Mouse (Mus musculus) intestine, embryonic 14.5 days (tissue): ENCODE measurements around the gene Kti12. TPM values are rescaled to one million over a fixed set of nuclear protein-coding genes. Genes with fewer than 3 reads are reported as not detected.

Source experiments
- ATAC-seq: fragments of 200-750 bp; cut with Nextera tagmentation; replicated peaks from 2 replicates; pipeline ENCODE4 v1.8.0; 2017; ENCODE audit warnings: low read depth, moderate number of reproducible peaks, moderate TSS enrichment, moderate library complexity; ENCODE audit not compliant: low FRiP score, low TSS enrichment
- DNase-seq: peaks from one replicate; pipeline ENCODE4 v3.0.0-alpha.2; 2018; ENCODE audit warnings: low spot score
- H3K27ac ChIP-seq: fragments of 300-500 bp; sonication (generic); 2 replicates; pipeline ENCODE4 v1.5.1; 2014; ENCODE audit warnings: low read depth, mild to moderate bottlenecking, control low read depth
- H3K27me3 ChIP-seq: fragments of 300-500 bp; sonication (generic); replicated peaks from 2 replicates; pipeline ENCODE4 v1.6.1; 2014; ENCODE audit warnings: low read length, control low read depth; ENCODE audit not compliant: control insufficient read depth, insufficient read depth
- H3K36me3 ChIP-seq: fragments of 300-500 bp; sonication (generic); 2 replicates; pipeline ENCODE4 v1.6.1; 2014; ENCODE audit warnings: low read length, control low read depth; ENCODE audit not compliant: control insufficient read depth, insufficient read depth
- H3K4me1 ChIP-seq: fragments of 300-500 bp; sonication (generic); replicated peaks from 2 replicates; pipeline ENCODE4 v1.6.1; 2014; ENCODE audit warnings: low read length, control low read depth, mixed read lengths; ENCODE audit not compliant: control insufficient read depth, insufficient read depth
- H3K4me2 ChIP-seq: fragments of 300-500 bp; sonication (generic); 2 replicates; pipeline ENCODE4 v1.6.1; 2014; ENCODE audit warnings: low read length
- H3K4me3 ChIP-seq: fragments of 300-500 bp; sonication (generic); 2 replicates; pipeline ENCODE4 v1.5.1; 2014; ENCODE audit warnings: low read depth, low read length, control low read depth, mixed read lengths
- H3K9ac ChIP-seq: fragments of 300-500 bp; sonication (generic); 2 replicates; pipeline ENCODE4 v1.6.1; 2014; ENCODE audit warnings: mild to moderate bottlenecking, low read length
- H3K9me3 ChIP-seq: fragments of 300-500 bp; sonication (generic); 2 replicates; pipeline ENCODE4 v1.6.1; 2016; ENCODE audit warnings: low read length, control low read depth; ENCODE audit not compliant: control insufficient read depth
- WGBS: fragments of 180-500 bp; shearing (Covaris S2); extraction: QIAGEN DNeasy Blood & Tissue Kit; methylation state at CpG from one replicate; pipeline ENCODE4 v1.1.7; 2014; 5-methylcytosine and 5-hydroxymethylcytosine counted together
- polyA plus RNA-seq: library from polyadenylated mRNA; unstranded; fragments of >200 nt; fragmentation: Nextera tagmentation; extraction: Ambion mirVana; gene quantifications from 2 replicates; pipeline ENCODE4 v1.2.1, GENCODE M21; 2014

Kti12 gene
- polyA plus RNA-seq = 58.5 and 60.5 TPM in 2 replicates

DNA sequence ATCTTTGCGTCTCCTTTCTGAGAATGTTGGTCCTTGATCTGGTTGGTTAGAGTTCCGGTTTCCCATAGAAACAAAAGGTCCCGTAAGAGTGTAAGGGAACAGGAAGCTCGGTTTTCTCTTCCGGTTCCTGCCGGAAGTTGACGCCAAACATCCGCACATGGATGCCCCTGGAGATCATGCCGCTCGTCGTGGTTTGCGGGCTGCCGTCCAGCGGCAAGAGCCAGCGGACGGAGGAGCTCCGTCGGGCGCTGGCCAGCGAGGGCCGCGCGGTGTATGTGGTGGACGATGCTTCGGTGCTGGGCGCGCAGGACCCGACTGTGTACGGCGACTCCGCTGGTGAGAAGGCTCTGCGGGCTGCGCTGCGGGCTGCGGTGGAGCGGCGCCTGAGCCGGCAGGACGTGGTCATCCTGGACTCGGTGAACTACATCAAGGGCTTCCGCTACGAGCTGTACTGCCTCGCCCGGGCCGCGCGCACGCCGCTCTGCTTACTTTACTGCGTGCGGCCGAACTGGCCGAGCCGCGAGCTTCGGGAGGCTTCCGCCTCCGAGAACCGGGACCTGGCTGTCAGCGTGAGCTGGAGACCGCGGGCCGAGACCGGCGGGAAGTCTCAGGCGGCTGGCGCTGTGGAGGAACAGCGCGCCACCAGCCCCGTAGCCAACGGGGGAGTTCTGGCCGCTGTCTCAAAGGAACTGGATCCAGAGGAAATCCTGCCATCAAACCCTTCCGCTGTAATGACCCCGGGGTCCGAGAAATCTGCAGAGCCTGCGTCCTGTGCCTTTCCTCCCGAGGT is at the start of gene Kti12:
TSS of gene Kti12 (plus strand) at position 71 of the 790 bp plus-strand sequence.
- H3K4me2 ChIP-seq = peak within 1 kb of the TSS; percentile 92
- H3K4me3 ChIP-seq = peak within 1 kb of the TSS; percentile 94
- no peaks in the 10 kb centered on the region for H3K9me3 ChIP-seq
- ATAC-seq = peak; percentile 88
- H3K27ac ChIP-seq = peak within 1 kb of the TSS; percentile 89
- under 1% methylated on average over 77 of the region's 77 CpGs for WGBS
- peak; percentile 84 for DNase-seq
- H3K27me3 ChIP-seq = no peaks in the 10 kb centered on the region
- H3K9ac ChIP-seq = peak within 1 kb of the TSS; percentile 90
- H3K4me1 ChIP-seq = peaks cover 13% of the 10 kb centered on the region
- peaks cover 16% of the 10 kb centered on the region; the same call in 1 of the 2 replicates for H3K36me3 ChIP-seq

GRCm38 (mm10) chr4:108798083-108798830 is 49.3 kb upstream of the Kti12 start:
- Histone ChIP-seq H3K36me3 (no peaks in the 10 kb centered on the region), H3K27me3 (no peaks in the 10 kb centered on the region), H3K9ac (no peak overlapping the region), H3K27ac (no peak overlapping the region), H3K9me3 (no peaks in the 10 kb centered on the region), H3K4me1 (peaks cover 6% of the 10 kb centered on the region), H3K4me3 (no peak overlapping the region), H3K4me2 (no peak overlapping the region)
- DNase-seq = peak; percentile 80
- WGBS = 54% methylated on average over 2 of the region's 2 CpGs
- no peak for ATAC-seq

DNA sequence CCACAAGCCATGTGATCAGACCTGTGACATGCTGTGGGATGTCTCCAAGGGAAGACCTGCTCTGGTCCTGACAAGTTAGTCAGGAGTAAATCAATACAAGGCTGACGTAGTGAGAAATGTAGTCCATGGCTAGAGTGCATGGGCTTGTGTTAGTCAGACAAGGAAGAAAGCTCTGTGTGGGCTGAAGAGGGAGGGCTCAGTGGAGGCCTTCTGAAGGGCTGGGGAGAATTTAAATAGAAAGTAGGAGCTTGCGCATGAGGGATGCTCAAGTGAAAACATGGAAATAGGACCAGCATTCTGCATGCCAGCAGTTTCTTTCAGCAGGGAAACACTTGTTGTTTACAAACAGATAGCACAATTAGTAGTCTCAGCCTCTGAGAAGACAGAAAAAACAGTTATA is 44.0 kb upstream of the Kti12 start:
- no peak for DNase-seq
- Histone ChIP-seq H3K4me2 (no peak overlapping the region), H3K9ac (no peak overlapping the region), H3K9me3 (no peaks in the 10 kb centered on the region), H3K36me3 (no peaks in the 10 kb centered on the region), H3K4me3 (no peak overlapping the region), H3K27me3 (no peaks in the 10 kb centered on the region), H3K4me1 (peaks cover 6% of the 10 kb centered on the region), H3K27ac (no peak overlapping the region)
- no peak for ATAC-seq
- WGBS = 83% methylated on average over 2 of the region's 2 CpGs

GRCm38 (mm10) chr4:108811142-108811541 is 36.4 kb upstream of the Kti12 start:
- ATAC-seq (no peak), DNase-seq (no peak)
- Histone ChIP-seq H3K4me1 (no peaks in the 10 kb centered on the region), H3K9me3 (no peaks in the 10 kb centered on the region), H3K27me3 (no peaks in the 10 kb centered on the region), H3K27ac (no peak overlapping the region), H3K4me2 (no peak overlapping the region), H3K36me3 (peaks cover 11% of the 10 kb centered on the region), H3K9ac (no peak overlapping the region), H3K4me3 (no peak overlapping the region)
- 62% methylated on average over 4 of the region's 4 CpGs for WGBS

GRCm38 (mm10) chr4:108811550-108811949 is 36.0 kb upstream of the Kti12 start:
- no peak overlapping the region for H3K4me2 ChIP-seq
- H3K4me1 ChIP-seq = no peaks in the 10 kb centered on the region
- peaks cover 11% of the 10 kb centered on the region for H3K36me3 ChIP-seq
- no peaks in the 10 kb centered on the region for H3K27me3 ChIP-seq
- DNase-seq (no peak), ATAC-seq (no peak)
- no peaks in the 10 kb centered on the region for H3K9me3 ChIP-seq
- H3K9ac ChIP-seq = no peak overlapping the region
- 73% methylated on average over 6 of the region's 6 CpGs for WGBS
- H3K4me3 ChIP-seq = no peak overlapping the region
- no peak overlapping the region for H3K27ac ChIP-seq

- ATAC-seq (no peak), DNase-seq (no peak)
- Histone ChIP-seq H3K9me3 (no peaks in the 10 kb centered on the region), H3K4me1 (no peaks in the 10 kb centered on the region), H3K27ac (no peak overlapping the region), H3K4me2 (no peak overlapping the region), H3K36me3 (peaks cover 94% of the 10 kb centered on the region), H3K27me3 (no peaks in the 10 kb centered on the region), H3K4me3 (no peak overlapping the region), H3K9ac (no peak overlapping the region)
- 94% methylated on average over 3 of the region's 3 CpGs for WGBS
Observed at GRCm38 (mm10) chr4:108825677-108826076, 21.9 kb upstream of the Kti12 start.

DNA sequence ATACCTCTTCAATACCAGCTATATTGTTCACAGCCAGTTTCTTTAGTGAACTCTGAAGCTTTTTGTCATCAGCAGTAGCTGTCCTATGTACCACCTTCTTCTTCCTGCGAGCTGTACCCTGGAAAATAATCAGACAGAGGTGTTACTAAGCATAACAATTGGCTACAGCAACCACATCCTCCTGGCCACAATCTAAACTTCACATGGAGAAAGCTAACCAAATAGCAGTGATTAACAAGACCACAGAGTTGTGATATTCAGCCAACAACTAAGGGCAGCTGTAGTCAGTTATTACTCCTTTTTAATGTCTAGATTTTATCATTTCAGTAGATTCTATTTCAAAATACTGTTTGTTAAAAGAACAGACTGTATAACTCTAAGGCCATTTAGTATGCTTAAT is 21.5 kb upstream of the Kti12 start:
- Histone ChIP-seq H3K4me3 (no peak overlapping the region), H3K27ac (no peak overlapping the region), H3K27me3 (no peaks in the 10 kb centered on the region), H3K4me1 (peaks cover 2% of the 10 kb centered on the region; the same call in 1 of the 2 replicates), H3K9ac (no peak overlapping the region), H3K9me3 (no peaks in the 10 kb centered on the region), H3K36me3 (peaks cover 90% of the 10 kb centered on the region), H3K4me2 (no peak overlapping the region)
- DNase-seq = no peak
- whole genome bisulfite sequencing = 87% methylated on average over 1 of the region's 1 CpGs
- no peak for ATAC-seq

- no peak overlapping the region for H3K27ac ChIP-seq
- no peak overlapping the region for H3K4me2 ChIP-seq
- H3K36me3 ChIP-seq = peaks cover 85% of the 10 kb centered on the region
- H3K4me1 ChIP-seq = peaks cover 6% of the 10 kb centered on the region
- no peak for DNase-seq
- H3K4me3 ChIP-seq = no peak overlapping the region
- H3K9ac ChIP-seq = no peak overlapping the region
- no peaks in the 10 kb centered on the region for H3K27me3 ChIP-seq
- WGBS = 95% methylated on average over 2 of the region's 2 CpGs
- ATAC-seq = no peak
- no peaks in the 10 kb centered on the region for H3K9me3 ChIP-seq
Observed at GRCm38 (mm10) chr4:108826643-108827042, 20.9 kb upstream of the Kti12 start.
